Mouse (Mus musculus): ENCODE data around the gene Mt1. TPM values are rescaled to one million over a fixed set of nuclear protein-coding genes. Genes with fewer than 3 reads are reported as not detected.
A peak's percentile ranks its signal among the peaks of the same experiment; 100 is the strongest.

The Mt1 gene
- polyA plus RNA-seq, 1 experiment from 2014 or later: 778 TPM

DNA sequence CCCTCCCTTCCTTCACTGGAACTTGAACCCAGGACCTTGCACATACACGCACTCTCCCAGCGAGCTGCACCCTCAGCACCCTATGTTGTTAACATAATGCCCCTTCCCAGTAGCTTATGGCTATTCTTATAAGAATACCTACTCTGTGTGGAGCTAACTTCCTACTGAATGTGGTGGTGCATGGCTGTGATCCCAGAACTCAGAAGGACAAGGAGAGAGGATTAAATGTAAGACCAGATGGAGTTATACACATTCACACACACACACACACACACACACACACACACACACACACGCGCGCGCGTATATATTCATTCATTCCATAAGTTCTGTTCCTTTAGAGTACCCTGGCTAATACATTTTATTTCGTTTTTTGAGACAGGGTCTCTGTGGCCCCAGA lies 27.4 kb downstream of the Mt1 start:
- Histone ChIP-seq H3K36me3 (ENCODE audit: control insufficient read depth, insufficient read depth, low read length) (no peaks in the 10 kb centered on the region), H3K4me2 (ENCODE audit: low read length) (no peak overlapping the region), H3K27me3 (replicated peaks; ENCODE audit: control insufficient read depth, insufficient read depth, low read length) (no peaks in the 10 kb centered on the region), H3K9ac (ENCODE audit: low read length) (no peak overlapping the region), H3K27ac (ENCODE audit: low read depth) (no peak overlapping the region), H3K4me1 (replicated peaks; ENCODE audit: control insufficient read depth, insufficient read depth, low read length) (no peaks in the 10 kb centered on the region), H3K4me3 (ENCODE audit: low read depth, low read length) (no peak overlapping the region), H3K9me3 (ENCODE audit: control insufficient read depth, low read length) (no peaks in the 10 kb centered on the region)
- ATAC-seq (replicated peaks; ENCODE audit: low FRiP score, low TSS enrichment, low read depth) (no peak), DNase-seq (ENCODE audit: low spot score) (no peak)
- 81% methylated on average over 8 of the region's 8 CpGs for WGBS

DNA sequence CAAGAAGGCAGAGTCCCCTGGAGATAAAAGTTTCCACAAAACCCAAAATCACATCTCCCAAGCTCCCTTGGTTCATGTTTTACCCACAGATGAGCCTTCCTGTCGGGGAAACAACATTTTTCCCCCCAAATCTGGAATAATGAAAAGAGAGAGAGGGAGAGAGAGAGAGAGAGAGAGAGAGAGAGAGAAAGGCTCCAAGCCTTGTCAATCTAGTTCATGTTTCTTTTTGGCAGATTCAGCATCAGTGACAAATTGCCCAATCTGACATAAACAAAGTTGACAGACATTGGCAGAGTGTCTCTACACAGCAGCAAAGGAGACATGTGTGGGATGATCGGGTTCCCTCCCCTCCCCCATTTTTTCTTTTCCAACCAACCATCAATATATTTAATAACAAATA lies 28.6 kb downstream of the Mt1 start:
- Histone ChIP-seq H3K27ac (ENCODE audit: low read depth) (no peak overlapping the region), H3K4me3 (ENCODE audit: low read depth, low read length) (no peak overlapping the region), H3K4me1 (replicated peaks; ENCODE audit: control insufficient read depth, insufficient read depth, low read length) (no peaks in the 10 kb centered on the region), H3K36me3 (ENCODE audit: control insufficient read depth, insufficient read depth, low read length) (no peaks in the 10 kb centered on the region), H3K27me3 (replicated peaks; ENCODE audit: control insufficient read depth, insufficient read depth, low read length) (no peaks in the 10 kb centered on the region), H3K9me3 (ENCODE audit: control insufficient read depth, low read length) (no peaks in the 10 kb centered on the region), H3K9ac (ENCODE audit: low read length) (no peak overlapping the region), H3K4me2 (ENCODE audit: low read length) (no peak overlapping the region)
- DNase-seq (ENCODE audit: low spot score): no peak
- no peak for ATAC-seq (replicated peaks; ENCODE audit: low FRiP score, low TSS enrichment, low read depth)
- WGBS: 61% methylated on average over 2 of the region's 2 CpGs

DNA sequence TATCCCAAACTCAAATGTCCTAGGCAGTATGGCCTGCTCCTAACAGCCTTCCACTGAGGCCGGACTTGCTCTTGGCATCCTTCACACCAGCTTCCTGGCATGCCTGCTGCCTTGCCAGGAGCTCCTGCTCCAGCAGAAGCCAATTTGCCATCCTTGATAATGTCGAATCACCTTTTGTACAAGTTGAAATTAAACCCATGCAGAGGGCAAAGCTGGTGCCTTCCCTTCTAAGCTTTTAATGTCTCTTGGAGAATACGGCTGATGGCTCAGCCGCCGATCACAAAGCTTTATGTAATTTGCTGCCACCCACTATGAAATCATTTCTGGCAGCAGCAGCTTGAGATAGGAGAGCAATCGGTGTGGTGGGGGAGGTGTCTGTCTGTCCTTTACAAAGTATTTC lies 30.8 kb downstream of the Mt1 start:
- Histone ChIP-seq H3K4me1 (replicated peaks; ENCODE audit: control insufficient read depth, insufficient read depth, low read length) (no peaks in the 10 kb centered on the region; the same call in 1 of the 2 replicates), H3K9ac (ENCODE audit: low read length) (no peak overlapping the region), H3K27me3 (replicated peaks; ENCODE audit: control insufficient read depth, insufficient read depth, low read length) (no peaks in the 10 kb centered on the region), H3K4me3 (ENCODE audit: low read depth, low read length) (no peak overlapping the region), H3K36me3 (ENCODE audit: control insufficient read depth, insufficient read depth, low read length) (no peaks in the 10 kb centered on the region), H3K27ac (ENCODE audit: low read depth) (no peak overlapping the region), H3K9me3 (ENCODE audit: control insufficient read depth, low read length) (no peaks in the 10 kb centered on the region), H3K4me2 (ENCODE audit: low read length) (no peak overlapping the region)
- WGBS: 87% methylated on average over 6 of the region's 6 CpGs
- DNase-seq (ENCODE audit: low spot score): no peak
- ATAC-seq (replicated peaks; ENCODE audit: low FRiP score, low TSS enrichment, low read depth): no peak

DNA sequence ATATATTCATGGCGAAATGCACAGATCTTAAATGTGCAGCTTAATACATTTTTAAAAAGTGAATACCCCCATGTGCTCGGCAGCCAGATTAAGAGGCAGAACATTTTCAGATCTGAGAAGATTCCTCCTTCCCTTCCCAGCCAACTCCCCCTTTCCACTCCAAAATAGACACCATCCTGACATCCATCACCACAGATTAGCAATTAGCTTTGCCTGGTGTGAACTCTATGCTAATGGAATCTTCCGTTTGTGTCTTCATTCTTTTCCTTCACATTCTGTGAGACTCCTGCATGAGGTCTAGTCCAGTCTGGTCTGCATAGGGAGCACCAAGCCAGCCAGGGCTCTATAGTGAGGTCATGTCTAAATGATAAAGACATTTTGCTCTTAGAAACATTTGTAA lies 31.3 kb downstream of the Mt1 start:
- H3K36me3 ChIP-seq (ENCODE audit: control insufficient read depth, insufficient read depth, low read length): no peaks in the 10 kb centered on the region
- no peak overlapping the region for H3K27ac ChIP-seq (ENCODE audit: low read depth)
- no peak overlapping the region for H3K9ac ChIP-seq (ENCODE audit: low read length)
- H3K9me3 ChIP-seq (ENCODE audit: control insufficient read depth, low read length): no peaks in the 10 kb centered on the region
- no peaks in the 10 kb centered on the region for H3K27me3 ChIP-seq (replicated peaks; ENCODE audit: control insufficient read depth, insufficient read depth, low read length)
- H3K4me3 ChIP-seq (ENCODE audit: low read depth, low read length): no peak overlapping the region
- ATAC-seq (replicated peaks; ENCODE audit: low FRiP score, low TSS enrichment, low read depth): no peak
- H3K4me2 ChIP-seq (ENCODE audit: low read length): no peak overlapping the region
- peaks cover 4% of the 10 kb centered on the region for H3K4me1 ChIP-seq (replicated peaks; ENCODE audit: control insufficient read depth, insufficient read depth, low read length)
- 81% methylated on average over 3 of the region's 3 CpGs for WGBS
- no peak for DNase-seq (ENCODE audit: low spot score)

DNA sequence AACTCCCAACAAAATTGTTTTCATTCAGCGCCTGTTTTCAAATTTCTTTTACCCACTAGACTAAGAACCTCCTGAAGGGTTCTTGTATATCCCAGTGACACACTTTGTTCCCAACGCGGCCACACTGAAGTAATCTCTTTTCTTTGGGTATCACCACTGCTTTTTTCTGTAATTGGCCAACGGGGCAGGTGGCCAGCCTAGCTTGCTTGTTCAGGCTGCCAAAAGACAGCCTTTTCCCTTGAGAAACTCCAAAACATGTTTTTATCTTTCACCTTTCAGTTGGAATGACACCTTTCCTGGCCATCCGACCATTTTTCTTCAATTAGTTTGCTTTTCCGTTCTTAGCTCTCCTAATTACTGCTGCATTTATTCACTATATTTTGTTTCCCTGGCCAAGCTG lies 34.9 kb downstream of the Mt1 start:
- WGBS: 67% methylated on average over 6 of the region's 6 CpGs
- H3K9ac ChIP-seq (ENCODE audit: low read length): no peak overlapping the region
- no peak for DNase-seq (ENCODE audit: low spot score)
- peaks cover 12% of the 10 kb centered on the region for H3K4me1 ChIP-seq (replicated peaks; ENCODE audit: control insufficient read depth, insufficient read depth, low read length)
- H3K36me3 ChIP-seq (ENCODE audit: control insufficient read depth, insufficient read depth, low read length): no peaks in the 10 kb centered on the region
- H3K27me3 ChIP-seq (replicated peaks; ENCODE audit: control insufficient read depth, insufficient read depth, low read length): no peaks in the 10 kb centered on the region
- H3K4me2 ChIP-seq (ENCODE audit: low read length): peak overlapping the region; percentile 42
- ATAC-seq (replicated peaks; ENCODE audit: low FRiP score, low TSS enrichment, low read depth): no peak
- no peaks in the 10 kb centered on the region for H3K9me3 ChIP-seq (ENCODE audit: control insufficient read depth, low read length)
- H3K4me3 ChIP-seq (ENCODE audit: low read depth, low read length): peak overlapping the region; percentile 94; the same call in 1 of the 2 replicates
- no peak overlapping the region for H3K27ac ChIP-seq (ENCODE audit: low read depth)

DNA sequence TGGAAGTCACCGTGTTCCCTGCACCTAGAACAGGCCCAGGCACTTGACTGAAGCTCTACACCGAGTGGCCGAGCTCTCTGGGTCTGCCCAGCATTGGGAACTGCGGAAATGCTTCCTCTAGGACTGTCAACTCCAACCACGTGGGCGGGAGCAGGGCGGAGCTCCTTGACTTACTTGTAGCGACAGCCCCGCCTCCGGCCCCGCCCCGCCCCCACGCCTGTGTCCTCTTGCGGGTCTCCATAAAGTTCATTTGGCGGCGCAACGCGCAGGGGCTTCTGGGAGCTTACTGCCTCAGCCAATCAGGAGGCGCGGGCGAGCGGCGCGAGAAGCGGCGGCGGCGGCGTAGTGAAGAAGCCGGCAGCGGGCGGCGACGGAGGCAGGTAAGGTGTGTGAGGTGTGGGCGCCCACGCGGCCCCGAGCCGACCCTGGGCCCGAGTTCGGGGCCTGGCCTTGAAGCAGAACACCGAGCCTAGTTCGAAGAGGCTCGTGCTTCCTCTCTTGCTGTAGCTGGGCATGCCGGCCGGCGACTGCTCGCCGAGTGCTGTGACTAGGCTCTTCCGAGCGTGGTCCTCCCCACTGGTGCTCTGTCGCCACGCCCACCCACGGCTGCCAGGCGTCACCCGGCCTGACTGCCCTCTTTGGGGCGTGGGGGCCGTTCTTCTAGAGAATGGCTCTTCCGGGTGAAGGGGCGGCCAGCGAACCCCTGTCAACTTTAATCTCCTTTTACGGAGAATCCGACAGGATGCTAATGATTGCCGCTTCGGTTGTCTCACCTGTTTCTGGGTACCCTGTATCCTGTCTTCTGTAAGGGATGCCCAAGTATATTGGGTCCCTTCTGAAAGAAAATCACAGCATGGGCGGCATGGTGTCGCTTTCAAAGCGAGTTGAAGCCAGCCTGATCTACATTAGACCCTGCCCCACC lies 35.6 kb downstream of the Mt1 start, which contains the start of gene Nup93:
Gene Nup93 (plus strand): TSS at position 313 of the 922 bp plus-strand sequence.
- H3K4me3 ChIP-seq (ENCODE audit: low read depth, low read length): peak within 1 kb of the TSS; percentile 94
- no peaks in the 10 kb centered on the region for H3K36me3 ChIP-seq (ENCODE audit: control insufficient read depth, insufficient read depth, low read length)
- H3K27ac ChIP-seq (ENCODE audit: low read depth): peak within 1 kb of the TSS; percentile 59; the same call in 1 of the 2 replicates
- peaks cover 12% of the 10 kb centered on the region for H3K4me1 ChIP-seq (replicated peaks; ENCODE audit: control insufficient read depth, insufficient read depth, low read length)
- DNase-seq (ENCODE audit: low spot score): peak; percentile 97
- no peaks in the 10 kb centered on the region for H3K9me3 ChIP-seq (ENCODE audit: control insufficient read depth, low read length)
- under 1% methylated on average over 67 of the region's 68 CpGs for WGBS
- H3K27me3 ChIP-seq (replicated peaks; ENCODE audit: control insufficient read depth, insufficient read depth, low read length): no peaks in the 10 kb centered on the region
- H3K4me2 ChIP-seq (ENCODE audit: low read length): peak within 1 kb of the TSS; percentile 87
- peak; percentile 96 for ATAC-seq (replicated peaks; ENCODE audit: low FRiP score, low TSS enrichment, low read depth)
- peak within 1 kb of the TSS; percentile 85 for H3K9ac ChIP-seq (ENCODE audit: low read length)

DNA sequence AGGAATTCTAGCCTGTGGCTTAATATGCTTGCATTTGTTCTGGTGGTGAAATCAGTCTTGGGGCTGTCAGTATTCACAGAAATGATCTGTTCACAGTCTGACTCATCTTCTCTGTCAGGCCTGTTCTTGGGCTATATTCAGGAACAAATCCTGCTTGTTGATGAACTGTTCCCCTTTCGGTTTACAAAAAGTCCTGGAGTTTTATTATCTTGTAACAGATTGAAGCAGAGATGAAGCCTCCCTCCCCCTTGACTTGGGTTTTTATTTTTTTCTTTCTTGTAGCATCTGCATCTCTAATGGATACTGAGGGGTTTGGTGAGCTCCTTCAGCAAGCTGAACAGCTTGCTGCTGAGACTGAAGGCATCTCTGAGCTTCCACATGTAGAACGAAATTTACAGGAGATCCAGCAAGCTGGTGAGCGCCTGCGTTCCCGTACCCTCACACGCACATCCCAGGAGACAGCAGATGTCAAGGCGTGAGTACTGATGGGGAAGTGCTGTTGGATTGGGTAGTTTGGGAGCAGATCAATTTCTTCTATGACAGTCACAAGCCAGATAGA lies 48.6 kb downstream of the Mt1 start:
- Histone ChIP-seq H3K36me3 (ENCODE audit: control insufficient read depth, insufficient read depth, low read length) (peaks cover 22% of the 10 kb centered on the region), H3K27me3 (replicated peaks; ENCODE audit: control insufficient read depth, insufficient read depth, low read length) (no peaks in the 10 kb centered on the region), H3K9ac (ENCODE audit: low read length) (no peak overlapping the region), H3K4me3 (ENCODE audit: low read depth, low read length) (no peak overlapping the region), H3K27ac (ENCODE audit: low read depth) (no peak overlapping the region), H3K4me1 (replicated peaks; ENCODE audit: control insufficient read depth, insufficient read depth, low read length) (no peaks in the 10 kb centered on the region), H3K4me2 (ENCODE audit: low read length) (no peak overlapping the region), H3K9me3 (ENCODE audit: control insufficient read depth, low read length) (no peaks in the 10 kb centered on the region)
- ATAC-seq (replicated peaks; ENCODE audit: low FRiP score, low TSS enrichment, low read depth) (no peak), DNase-seq (ENCODE audit: low spot score) (no peak)
- WGBS: 86% methylated on average over 7 of the region's 7 CpGs

Measured in intestine, embryonic 14.5 days (tissue).